Mouse (Mus musculus): Measurements from ENCODE around the gene Myl7. TPM values are rescaled to one million over a fixed set of nuclear protein-coding genes. Genes with fewer than 3 reads are reported as not detected.
A peak's percentile ranks its signal among the peaks of the same experiment; 100 is the strongest.
"Not testable (repeated sequence)": the region's sequence is repeated elsewhere in the genome, so short reads cannot be mapped to it uniquely, and the experiment has no call there.

Gene Myl7
- 6.8 and 7.0 TPM in 2 replicates for polyA plus RNA-seq (2015; fragmentation: Nextera tagmentation; extraction: Ambion mirVana)

- no peak for DNase-seq (ENCODE audit: low spot score)
Measured at GRCm38 (mm10) chr11:5898531-5898930, at the start of gene Myl7. Myl7 (minus strand) TSS chr11:5898782.

- DNase-seq (ENCODE audit: low spot score): no peak
Measured at GRCm38 (mm10) chr11:5947796-5948195, 49.2 kb upstream of the Myl7 start.

- no peak for DNase-seq (ENCODE audit: low spot score)
Measured at GRCm38 (mm10) chr11:5945096-5945495, 46.5 kb upstream of the Myl7 start.

DNA sequence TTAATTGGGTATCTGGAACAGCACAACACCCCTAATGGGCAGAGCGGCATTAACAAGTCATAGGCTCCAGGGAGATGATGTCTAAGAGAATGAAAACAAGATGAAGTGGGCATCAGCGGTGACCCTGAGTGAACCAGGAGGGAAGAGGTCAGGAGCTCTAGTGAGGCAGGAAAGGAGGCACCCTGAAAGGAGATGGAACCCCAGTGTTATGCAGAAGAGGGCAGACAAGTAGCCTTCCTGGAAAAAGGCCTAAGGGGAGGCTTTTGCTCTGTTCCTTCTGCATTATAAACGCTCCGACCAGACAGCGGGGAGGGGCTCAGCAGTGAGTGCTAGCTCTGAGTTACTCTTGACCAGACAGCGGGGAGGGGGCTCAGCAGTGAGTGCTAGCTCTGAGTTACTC, 44.4 kb upstream of the Myl7 start:
- DNase-seq (ENCODE audit: low spot score): no peak

DNA sequence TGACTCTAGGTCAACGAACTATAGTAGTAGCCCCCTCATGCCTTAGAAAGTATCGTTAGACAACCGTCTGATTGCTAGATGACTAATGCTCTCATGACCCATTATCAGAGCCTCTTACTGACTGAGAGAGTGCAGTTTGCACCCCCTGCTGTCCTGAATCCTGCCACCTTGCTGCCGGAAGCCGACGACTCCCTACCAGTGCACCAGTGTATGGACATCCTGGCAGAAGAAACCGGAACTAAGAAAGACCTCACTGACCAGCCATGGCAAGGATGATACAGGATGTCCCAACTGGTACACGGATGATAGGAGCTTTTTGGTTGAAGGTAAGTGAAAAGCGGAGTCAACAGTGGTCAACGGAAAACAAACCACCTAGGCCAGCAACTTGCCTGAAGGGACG, 35.9 kb upstream of the Myl7 start:
- DNase-seq (ENCODE audit: low spot score): not testable (repeated sequence)

DNA sequence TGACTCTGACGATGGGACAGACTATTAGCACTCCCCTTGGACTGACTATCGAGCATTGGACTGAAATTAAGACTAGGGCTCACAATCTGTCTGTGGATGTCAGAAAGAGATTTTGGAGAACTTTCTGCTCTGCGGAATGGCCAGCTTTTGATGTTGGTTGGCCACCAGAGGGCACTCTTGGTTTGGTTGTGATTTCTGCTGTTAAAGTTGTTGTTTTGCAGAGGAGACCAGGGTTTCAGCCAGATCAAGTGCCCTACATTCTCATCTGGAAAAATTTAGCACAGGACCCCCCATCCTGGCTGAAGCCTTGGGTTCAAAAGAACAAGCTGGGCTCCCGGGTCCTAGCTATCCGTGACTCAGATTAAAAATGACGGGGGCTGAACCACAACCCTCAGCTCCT, 33.4 kb upstream of the Myl7 start:
- peak; percentile 20 for DNase-seq (ENCODE audit: low spot score)

GRCm38 (mm10) chr11:5930578-5930977, 32.0 kb upstream of the Myl7 start:
- no peak for DNase-seq (ENCODE audit: low spot score)

- no peak for DNase-seq (ENCODE audit: low spot score)
Measured at GRCm38 (mm10) chr11:5926696-5927220, 28.2 kb upstream of the Myl7 start.

GRCm38 (mm10) chr11:5924699-5925098, 26.1 kb upstream of the Myl7 start:
- no peak for DNase-seq (ENCODE audit: low spot score)

DNA sequence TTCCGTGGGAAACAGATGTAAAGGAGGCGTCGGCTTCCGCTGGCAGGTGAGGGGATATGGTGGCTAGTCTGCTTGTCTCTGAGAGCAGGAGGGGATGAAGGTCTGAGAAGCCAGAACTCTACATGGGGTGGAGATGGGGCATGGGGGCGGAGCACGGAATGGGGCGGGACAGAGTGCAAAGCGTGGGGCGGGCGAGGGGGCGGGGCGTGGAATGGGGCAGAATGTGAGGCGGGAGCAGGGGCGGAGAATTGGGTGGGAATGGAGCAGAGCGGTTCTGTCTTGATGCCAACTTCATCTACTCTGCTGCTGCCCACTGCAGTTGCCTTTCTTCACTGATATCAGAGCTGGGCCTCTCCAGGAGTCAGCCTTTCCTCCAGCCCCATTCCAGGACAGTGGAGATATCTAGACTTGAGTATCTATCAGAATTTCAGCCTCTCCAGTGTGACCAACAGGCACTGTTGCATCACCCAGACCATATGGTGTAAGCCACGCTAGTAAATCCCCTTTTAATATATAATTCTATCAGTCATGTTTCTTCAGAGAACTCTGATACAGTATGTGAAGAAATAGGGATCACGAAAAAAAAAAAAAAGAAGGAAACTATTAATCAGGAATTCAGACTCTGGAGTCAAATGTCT, 21.9 kb upstream of the Myl7 start:
- peak; percentile 12 for DNase-seq (ENCODE audit: low spot score)

DNA sequence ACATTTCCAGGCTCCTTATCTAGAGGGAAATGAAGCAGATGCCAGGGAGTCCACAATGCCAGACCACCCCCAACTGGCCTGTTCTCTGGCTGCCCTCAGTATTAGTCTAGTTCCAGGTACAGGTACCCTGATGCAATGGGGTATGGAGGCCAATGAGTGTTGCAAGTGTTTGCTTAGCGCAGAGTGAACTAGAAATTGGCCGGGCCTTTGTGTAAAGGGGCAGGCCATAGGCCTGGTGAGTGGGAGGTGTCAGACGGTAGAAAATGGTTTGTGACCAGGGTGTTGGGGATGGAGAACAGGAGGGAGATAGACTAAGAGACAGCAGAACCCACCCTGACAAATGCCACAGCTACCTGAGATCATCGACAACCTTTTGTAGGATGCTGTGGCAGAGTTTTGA, 21.0 kb upstream of the Myl7 start:
- DNase-seq (ENCODE audit: low spot score): no peak

GRCm38 (mm10) chr11:5918111-5918510, 19.5 kb upstream of the Myl7 start:
- no peak for DNase-seq (ENCODE audit: low spot score)

- DNase-seq (ENCODE audit: low spot score): no peak
Measured at GRCm38 (mm10) chr11:5916178-5916548, 17.6 kb upstream of the Myl7 start.

DNA sequence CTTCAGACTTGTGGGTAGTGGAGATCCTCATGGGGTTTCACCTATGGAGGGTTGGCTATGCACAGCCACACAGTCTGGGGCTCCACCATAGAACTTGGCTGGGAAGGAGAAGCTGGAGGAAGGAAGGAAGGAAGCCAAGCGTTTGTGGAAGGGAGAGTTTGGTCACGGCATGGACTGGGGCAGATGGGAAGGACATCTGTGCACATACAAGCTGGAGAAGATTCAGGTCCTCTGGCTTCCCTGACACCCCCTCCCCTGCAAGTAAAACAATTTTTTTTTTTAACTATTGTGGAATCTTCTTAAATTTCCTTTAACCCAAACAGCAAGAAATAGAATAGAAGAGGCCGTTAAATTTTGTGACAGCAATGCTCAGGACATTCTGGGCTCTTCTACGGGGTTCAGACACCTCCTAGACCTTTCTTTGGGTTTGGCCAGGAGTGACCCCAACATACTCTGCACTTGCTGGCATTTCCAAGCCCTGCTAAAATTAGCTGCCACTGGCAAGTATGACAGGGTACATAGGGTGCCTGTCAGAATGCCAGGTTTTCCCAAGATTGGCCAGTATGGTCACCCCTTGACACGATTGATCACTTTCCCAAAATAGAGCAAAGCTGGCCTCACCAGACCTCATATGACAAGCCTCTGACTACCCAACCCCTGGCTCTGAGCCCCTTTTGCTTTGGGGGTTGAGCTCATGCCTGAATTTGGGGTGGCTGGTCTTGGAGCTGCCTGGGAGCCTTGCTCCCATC, 17.0 kb upstream of the Myl7 start:
- no peak for DNase-seq (ENCODE audit: low spot score)

GRCm38 (mm10) chr11:5914940-5915339, 16.4 kb upstream of the Myl7 start:
- no peak for DNase-seq (ENCODE audit: low spot score)

GRCm38 (mm10) chr11:5913936-5914335, 15.4 kb upstream of the Myl7 start:
- DNase-seq (ENCODE audit: low spot score): no peak

GRCm38 (mm10) chr11:5913256-5913655, 14.7 kb upstream of the Myl7 start:
- DNase-seq (ENCODE audit: low spot score): no peak

GRCm38 (mm10) chr11:5912635-5913034, 14.1 kb upstream of the Myl7 start:
- peak; percentile 47 for DNase-seq (ENCODE audit: low spot score)

DNA sequence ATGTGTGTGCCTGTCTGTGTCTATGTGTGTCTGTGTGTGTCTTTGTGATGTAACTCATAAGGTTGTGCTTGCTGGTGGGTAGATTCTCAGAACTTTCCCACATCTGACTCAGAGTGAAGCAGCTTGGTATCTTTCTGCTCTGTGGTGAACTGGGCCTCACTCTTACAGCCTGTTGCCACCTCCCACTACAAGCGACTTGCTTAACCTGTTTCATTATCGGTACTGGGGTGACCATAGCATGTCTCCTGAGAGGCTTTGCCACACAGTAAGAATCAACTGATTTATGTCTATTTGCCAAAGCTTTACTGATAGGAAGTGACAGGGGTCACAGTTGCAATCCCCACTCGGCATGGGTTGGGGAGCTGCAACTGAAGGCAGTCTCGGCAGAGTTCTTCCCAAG, 10.1 kb upstream of the Myl7 start:
- no peak for DNase-seq (ENCODE audit: low spot score)

DNA sequence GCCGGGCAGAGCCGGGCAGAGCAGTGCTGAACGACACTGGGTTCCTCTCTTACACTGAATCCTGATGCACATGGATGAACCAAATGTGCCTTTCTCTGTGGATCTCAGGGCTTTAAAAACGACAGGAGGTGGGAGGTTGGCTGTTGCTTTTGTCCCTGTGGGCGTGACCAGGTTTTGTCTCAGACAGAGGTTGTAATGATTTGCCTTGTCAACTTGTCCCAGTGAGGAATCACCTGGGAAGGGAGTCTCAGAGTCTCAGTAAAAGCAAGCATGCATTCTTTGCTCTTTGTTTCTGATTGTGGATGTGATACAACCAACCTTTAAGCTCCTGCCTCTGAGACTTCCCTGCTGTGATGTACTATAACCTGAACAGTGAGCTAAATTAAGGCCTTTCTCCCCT, 8.5 kb upstream of the Myl7 start:
- no peak for DNase-seq (ENCODE audit: low spot score)

DNA sequence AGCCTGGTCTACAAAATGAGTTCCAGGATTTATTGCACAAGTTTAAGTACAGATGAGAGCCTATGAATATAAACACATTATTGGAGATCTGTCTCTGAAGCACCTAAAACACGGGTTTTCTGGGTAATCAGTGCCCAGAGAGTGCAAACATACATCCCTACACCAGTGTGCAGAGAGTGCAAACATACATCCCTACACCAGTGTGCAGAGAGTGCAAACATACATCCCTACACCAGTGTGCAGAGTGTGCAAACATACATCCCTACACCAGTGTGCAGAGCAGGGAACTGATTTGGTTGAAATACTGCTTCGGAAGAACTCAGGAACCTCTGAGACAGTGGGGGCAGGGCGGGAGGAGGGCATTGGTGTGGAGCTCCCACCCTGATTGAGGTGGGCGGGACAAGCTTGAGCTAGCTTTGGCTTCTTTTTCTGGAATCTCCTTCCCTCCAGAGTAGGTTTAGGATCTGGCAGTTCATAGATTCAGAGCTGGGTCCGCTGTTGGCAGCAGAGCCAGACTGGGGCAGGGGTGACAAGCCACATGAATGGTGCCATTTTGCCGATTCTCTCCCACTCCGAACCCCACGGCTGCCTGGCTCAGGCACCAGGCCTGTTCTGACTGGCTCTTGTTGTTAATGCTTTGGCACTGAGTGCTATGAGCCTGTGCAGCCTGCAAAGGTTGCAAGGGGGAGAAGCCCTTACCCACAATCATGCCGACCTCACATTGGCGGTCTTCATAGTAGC, 7.4 kb upstream of the Myl7 start:
- DNase-seq (ENCODE audit: low spot score): no peak

GRCm38 (mm10) chr11:5904871-5905270, 6.3 kb upstream of the Myl7 start:
- DNase-seq (ENCODE audit: low spot score): no peak
